Mouse (Mus musculus) megakaryocyte, embryonic 14.5 days (primary cell): ENCODE measurements around the gene Bcam. TPM values are rescaled to one million over a fixed set of nuclear protein-coding genes. Genes with fewer than 3 reads are reported as not detected.
A peak's percentile ranks its signal among the peaks of the same experiment; 100 is the strongest.

Experiments
- H3K27me3 ChIP-seq: replicated peaks from 2 replicates; pipeline ENCODE3; 2012; ENCODE audit warnings: inconsistent platforms
- H3K36me3 ChIP-seq: replicated peaks from 2 replicates; pipeline ENCODE3; 2012; ENCODE audit warnings: low read length, inconsistent platforms, mixed read lengths
- H3K4me1 ChIP-seq: 2 replicates; pipeline ENCODE4 v1.6.1; 2012; ENCODE audit warnings: inconsistent platforms
- H3K4me3 ChIP-seq: replicated peaks from 2 replicates; pipeline ENCODE3; 2012; ENCODE audit warnings: moderate library complexity, mild to moderate bottlenecking, inconsistent platforms
- H3K9me3 ChIP-seq: 2 replicates; pipeline ENCODE4 v1.6.1; 2012; ENCODE audit warnings: inconsistent platforms
- FLI1 ChIP-seq: IDR thresholded peaks from 2 replicates; pipeline ENCODE4 v1.6.1; 2012; ENCODE audit warnings: low read length, inconsistent platforms, mixed read lengths
- GATA1 ChIP-seq: IDR thresholded peaks from 3 replicates; pipeline ENCODE4 v1.6.1; 2012; ENCODE audit warnings: mixed read lengths, low read length, inconsistent platforms, borderline replicate concordance
- polyA plus RNA-seq: library from polyadenylated mRNA; stranded (reverse); fragments of >175 nt; gene quantifications from 2 replicates; pipeline ENCODE4 v1.2.3, GENCODE M21; 2012; ENCODE audit warnings: low replicate concordance; ENCODE audit not compliant: insufficient read depth

Gene Bcam
- polyA plus RNA-seq, 1 experiment = 0.58 TPM

DNA sequence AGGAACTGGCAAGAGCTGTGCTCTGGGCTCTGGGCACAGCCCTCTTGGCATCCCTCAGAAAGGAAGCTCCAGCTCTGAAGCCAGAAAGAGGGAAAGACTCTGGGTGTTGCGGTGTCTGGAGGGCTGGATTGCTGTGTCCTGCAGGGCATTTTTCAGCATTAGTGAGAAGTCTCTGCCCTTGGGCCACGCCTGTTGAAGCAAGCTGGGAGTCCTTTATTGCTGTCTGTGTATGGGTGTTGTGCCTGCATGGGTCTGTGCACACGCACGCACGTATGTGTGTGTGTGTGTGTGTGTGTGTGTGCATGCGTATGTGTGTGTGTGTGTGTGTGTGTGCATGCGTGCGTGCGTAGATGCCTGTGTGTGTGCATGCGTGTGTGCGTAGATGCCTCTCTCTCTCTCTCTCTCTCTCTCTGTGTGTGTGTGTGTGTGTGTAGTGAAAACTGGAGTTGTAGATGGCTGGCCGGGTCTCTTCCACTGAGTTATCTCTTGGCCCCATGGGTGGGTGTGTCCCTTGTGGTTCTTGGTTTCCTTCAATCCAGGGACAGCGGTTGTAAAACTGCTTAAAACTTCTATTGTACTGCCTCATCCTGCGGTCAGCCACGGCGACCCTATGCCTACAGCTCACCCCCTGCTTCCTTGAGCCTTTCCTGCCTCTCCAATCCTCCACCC is 34.3 kb downstream of the Bcam start:
- Histone ChIP-seq H3K9me3 (peaks cover 16% of the 10 kb centered on the region), H3K4me3 (peak overlapping the region; percentile 64), H3K4me1 (peaks cover 27% of the 10 kb centered on the region), H3K36me3 (no peaks in the 10 kb centered on the region), H3K27me3 (peaks cover 84% of the 10 kb centered on the region)
- TF ChIP-seq GATA1 (no peak), FLI1 (no peak)

DNA sequence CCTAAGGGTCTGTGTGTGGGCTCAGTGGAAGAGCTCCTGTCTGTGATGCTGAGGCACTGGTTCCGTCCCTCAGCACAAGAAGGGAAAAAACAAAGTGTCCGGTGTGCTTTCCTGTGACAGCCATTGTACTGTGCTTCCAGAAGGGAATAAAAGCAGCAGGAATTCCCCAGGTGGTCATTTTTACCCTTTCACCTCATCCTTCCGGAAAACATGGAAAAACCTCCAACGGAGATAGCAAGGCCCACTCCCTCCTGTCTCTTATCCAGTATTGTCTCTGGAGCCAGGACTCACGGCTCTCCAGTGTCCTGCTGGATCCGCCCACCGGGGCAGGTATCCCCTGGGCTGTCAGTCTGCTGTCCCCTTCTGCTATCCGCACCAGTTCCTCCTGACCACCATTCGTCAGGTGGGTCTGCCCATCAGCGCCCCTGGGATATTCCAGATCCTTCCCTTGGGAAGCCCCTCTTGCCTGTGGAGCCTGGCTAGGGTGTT is 36.6 kb downstream of the Bcam start:
- H3K9me3 ChIP-seq = peaks cover 4% of the 10 kb centered on the region
- peaks cover 22% of the 10 kb centered on the region for H3K4me1 ChIP-seq
- no peak for TF ChIP-seq FLI1
- TF ChIP-seq GATA1 = no peak
- H3K36me3 ChIP-seq = no peaks in the 10 kb centered on the region
- no peak overlapping the region for H3K4me3 ChIP-seq
- peaks cover 87% of the 10 kb centered on the region for H3K27me3 ChIP-seq

DNA sequence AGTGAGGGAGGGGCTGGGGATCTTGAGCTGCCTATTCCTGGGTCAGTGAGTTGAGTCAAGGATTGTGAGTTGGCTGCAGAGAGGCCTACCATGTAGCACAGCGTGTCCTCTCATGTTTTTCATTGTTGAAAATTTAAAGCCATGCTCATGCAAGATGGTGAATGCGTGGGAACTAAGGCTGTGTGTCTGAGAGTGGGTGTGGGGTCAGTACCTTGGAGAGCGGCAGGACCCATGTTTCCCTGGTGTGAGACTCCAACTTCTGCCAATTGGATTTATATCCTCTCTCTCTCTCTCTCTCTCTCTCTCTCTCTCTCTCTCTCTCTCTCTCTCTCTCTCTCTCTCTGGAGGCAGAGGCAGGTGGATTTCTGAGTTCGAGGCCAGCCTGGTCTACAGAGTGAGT is 44.3 kb downstream of the Bcam start:
- Histone ChIP-seq H3K4me3 (no peak overlapping the region), H3K36me3 (no peaks in the 10 kb centered on the region), H3K27me3 (peaks cover 92% of the 10 kb centered on the region), H3K9me3 (peaks cover 8% of the 10 kb centered on the region), H3K4me1 (peaks cover 8% of the 10 kb centered on the region)
- no peak for TF ChIP-seq GATA1
- no peak for TF ChIP-seq FLI1

DNA sequence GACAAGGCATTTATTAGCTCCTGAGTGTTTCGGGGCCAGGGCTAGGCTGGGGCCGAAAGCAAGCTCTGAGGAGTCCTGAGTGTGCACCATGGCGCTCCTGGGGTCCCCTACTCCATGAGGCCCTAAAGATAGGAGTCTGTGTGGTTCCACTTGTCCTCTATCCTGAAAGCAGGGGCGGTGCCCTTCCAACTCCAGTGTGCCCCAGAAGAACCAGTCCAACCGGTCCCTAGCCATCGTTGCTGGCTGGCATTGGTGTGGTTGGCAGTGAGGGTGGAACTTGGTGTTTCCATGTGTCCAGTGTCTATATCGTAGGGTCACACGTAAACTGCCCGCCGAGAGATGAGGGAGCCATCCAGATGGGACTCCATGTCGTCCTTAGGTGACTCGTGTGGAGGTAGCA is 46.6 kb downstream of the Bcam start:
- H3K27me3 ChIP-seq = peaks cover 86% of the 10 kb centered on the region
- no peaks in the 10 kb centered on the region for H3K36me3 ChIP-seq
- H3K9me3 ChIP-seq = peaks cover 19% of the 10 kb centered on the region
- no peak for TF ChIP-seq GATA1
- H3K4me3 ChIP-seq = no peak overlapping the region
- H3K4me1 ChIP-seq = peaks cover 8% of the 10 kb centered on the region

DNA sequence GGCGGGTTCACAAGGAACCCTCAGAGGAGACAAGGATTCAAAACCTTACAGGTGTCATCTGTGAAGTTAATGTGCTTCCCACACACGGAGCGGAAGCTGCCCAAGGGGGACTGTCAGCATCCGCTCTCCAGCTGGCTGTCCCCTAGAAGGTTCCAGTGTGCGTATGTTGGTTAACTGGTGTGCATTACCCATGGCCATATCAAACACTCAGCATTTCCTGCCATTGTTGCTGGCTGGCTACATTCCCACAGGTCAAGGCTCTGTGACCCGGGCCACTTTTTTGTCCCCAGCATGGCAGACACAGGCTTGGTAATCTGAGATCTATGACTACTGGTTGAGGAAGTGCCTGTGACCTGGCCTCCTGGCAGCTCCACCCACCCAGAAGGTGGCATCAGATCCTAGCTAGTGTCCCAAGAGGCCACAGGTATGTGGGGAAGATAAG is 48.0 kb downstream of the Bcam start:
- H3K9me3 ChIP-seq = peaks cover 19% of the 10 kb centered on the region
- no peaks in the 10 kb centered on the region for H3K36me3 ChIP-seq
- H3K27me3 ChIP-seq = peaks cover 79% of the 10 kb centered on the region
- no peak for TF ChIP-seq FLI1
- TF ChIP-seq GATA1 = no peak
- peaks cover 8% of the 10 kb centered on the region for H3K4me1 ChIP-seq
- H3K4me3 ChIP-seq = no peak overlapping the region

DNA sequence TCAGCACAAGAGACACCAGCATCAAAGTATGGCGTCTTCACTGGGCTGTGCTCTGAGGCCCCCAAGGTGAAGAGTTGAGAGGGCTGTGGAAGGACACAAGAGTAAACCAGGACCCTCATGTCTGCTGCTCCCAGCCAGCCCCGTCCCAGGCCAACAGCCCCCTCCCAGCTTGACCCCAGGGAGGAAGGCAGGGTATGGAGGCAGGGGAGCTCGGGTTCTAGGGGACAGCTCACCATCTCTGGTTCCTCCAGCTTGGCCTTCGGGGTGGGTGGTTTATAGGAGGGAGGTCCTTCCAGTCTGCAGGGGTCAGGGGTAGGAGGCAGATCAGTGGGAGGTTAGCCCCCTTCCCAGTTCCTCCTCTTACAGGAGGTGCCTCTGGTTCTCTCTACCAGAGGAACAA is 51.6 kb downstream of the Bcam start:
- Histone ChIP-seq H3K36me3 (no peaks in the 10 kb centered on the region), H3K9me3 (peaks cover 19% of the 10 kb centered on the region), H3K27me3 (peaks cover 50% of the 10 kb centered on the region), H3K4me3 (no peak overlapping the region), H3K4me1 (peaks cover 31% of the 10 kb centered on the region)
- no peak for TF ChIP-seq GATA1
- TF ChIP-seq FLI1 = no peak

DNA sequence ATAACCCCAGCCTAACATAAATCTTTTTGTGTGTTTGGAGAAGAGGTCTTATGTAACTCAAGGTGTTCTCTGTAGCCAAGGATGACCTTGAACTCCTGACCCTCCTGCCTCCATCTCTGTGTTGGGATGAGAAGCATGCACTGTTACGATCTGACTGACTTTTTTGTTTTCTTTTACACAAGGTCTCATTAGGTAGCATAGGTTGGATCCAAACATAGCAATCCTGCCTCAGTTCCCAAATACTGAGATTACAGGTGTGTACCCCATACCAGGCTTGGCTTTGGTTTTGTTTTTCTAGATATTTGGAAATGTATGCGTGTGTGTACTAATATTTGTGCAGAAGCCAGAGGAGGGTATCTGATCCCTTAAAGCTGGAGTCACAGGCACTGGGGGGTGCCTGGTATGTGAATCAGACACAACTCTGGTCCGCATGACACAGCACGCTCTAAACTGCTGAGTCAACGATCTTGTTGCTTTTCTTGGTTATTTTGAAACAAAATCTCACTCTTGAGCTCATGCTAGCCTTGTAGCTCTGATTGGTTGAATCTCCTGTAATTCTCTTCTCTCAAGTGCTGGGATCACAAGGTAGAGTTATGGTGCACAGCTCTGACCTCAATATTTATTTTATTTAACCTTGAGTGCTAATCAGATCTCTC is 52.4 kb downstream of the Bcam start:
- Histone ChIP-seq H3K9me3 (peaks cover 19% of the 10 kb centered on the region), H3K4me3 (no peak overlapping the region), H3K4me1 (peaks cover 39% of the 10 kb centered on the region), H3K27me3 (peaks cover 43% of the 10 kb centered on the region), H3K36me3 (peaks cover 7% of the 10 kb centered on the region)
- TF ChIP-seq FLI1 (no peak), GATA1 (no peak)

DNA sequence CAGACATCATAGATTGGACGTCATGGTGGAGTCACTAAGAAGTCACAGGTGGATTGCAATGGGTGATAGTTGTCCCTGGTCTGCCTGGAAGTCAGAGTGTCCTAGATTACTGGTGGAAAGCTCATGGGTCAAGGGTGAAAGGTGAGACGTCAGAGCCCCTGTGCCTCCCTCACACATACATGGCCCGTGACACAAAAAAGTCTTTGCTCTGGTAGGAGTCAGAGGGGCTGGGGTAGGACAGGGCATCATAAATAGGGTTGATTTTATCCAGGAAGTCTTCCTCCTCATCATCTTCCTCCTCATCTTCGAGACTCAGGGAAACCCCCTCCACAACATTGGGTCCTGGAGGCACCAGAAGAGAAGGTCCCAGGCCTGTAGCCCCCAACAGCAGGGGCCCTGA is 53.5 kb downstream of the Bcam start:
- peaks cover 39% of the 10 kb centered on the region for H3K4me1 ChIP-seq
- TF ChIP-seq FLI1 = no peak
- no peak for TF ChIP-seq GATA1
- H3K9me3 ChIP-seq = peaks cover 15% of the 10 kb centered on the region

DNA sequence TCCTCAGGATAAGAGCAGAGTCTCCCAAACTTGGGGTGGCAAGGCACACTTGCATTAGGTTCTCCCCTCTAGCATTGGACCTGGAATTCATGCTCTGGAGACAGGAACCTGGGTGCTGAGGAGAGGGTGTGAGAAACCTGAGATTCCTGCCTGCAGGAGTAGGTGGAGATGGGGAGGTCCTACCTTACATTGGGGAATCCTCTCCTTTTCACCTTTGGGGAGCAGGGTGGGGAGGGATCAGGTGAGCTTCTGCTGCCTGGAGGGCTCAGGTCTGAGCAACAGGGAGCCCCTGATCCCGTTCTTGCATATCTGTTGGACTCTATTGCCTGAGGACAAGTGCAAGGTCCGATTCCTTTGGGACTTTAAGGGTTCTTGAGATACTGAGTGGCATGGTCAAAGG is 54.0 kb downstream of the Bcam start:
- peaks cover 14% of the 10 kb centered on the region for H3K9me3 ChIP-seq
- peaks cover 27% of the 10 kb centered on the region for H3K27me3 ChIP-seq
- peaks cover 43% of the 10 kb centered on the region for H3K4me1 ChIP-seq
- peak overlapping the region; percentile 99 for H3K4me3 ChIP-seq
- TF ChIP-seq GATA1 (no peak), FLI1 (no peak)
- peaks cover 22% of the 10 kb centered on the region for H3K36me3 ChIP-seq

More for the DNA sequence above, 53.5 kb downstream of the Bcam start:
- Histone ChIP-seq H3K36me3 (peaks cover 17% of the 10 kb centered on the region), H3K4me3 (no peak overlapping the region), H3K27me3 (peaks cover 32% of the 10 kb centered on the region)

DNA sequence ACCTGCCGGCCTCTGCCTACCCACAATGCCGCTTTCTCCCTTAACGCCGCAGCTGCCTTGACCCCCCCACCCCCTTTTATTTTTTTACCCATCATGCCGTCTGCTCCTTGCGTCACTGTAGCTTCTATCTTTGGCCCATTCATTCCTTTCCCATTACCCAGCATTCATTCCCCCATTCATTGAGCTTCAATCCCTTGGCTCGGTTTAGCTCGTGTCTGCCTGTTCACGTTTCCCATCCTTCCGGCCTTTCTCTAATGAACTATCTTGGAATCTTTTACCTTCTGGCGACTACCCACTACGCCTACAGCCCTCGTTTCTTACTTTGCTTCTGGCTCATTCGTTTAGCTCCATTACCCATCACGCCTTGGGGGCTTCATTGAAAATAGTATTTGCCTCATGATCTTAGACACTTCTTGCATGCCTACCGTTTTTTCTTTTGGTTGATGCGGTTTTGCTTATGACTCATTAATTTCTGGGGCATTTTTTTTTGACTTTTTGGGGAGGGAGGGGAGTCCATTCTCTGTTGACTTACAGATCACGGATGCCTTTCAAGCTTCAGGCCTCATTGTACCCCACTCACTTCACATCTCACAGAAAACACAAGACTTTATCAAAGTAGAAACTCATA is 54.6 kb downstream of the Bcam start:
- Histone ChIP-seq H3K36me3 (peaks cover 29% of the 10 kb centered on the region), H3K9me3 (peaks cover 7% of the 10 kb centered on the region)
- TF ChIP-seq GATA1 (no peak), FLI1 (no peak)

More for the DNA sequence above, 54.6 kb downstream of the Bcam start:
- H3K4me3 ChIP-seq = peak overlapping the region; percentile 99
- H3K4me1 ChIP-seq = peaks cover 49% of the 10 kb centered on the region
- peaks cover 21% of the 10 kb centered on the region for H3K27me3 ChIP-seq
